Mouse (Mus musculus) spleen, postnatal 10 days (tissue): ENCODE data around the gene Supt20.
"Not testable (repeated sequence)": the region's sequence is repeated elsewhere in the genome, so short reads cannot be mapped to it uniquely, and the experiment has no call there.

Source experiments
- DNase-seq, 2 experiments: peaks; one replicate each; pipeline ENCODE4 v3.0.0; 2021 to 2022; ENCODE audit warnings: low spot score in 2 of 2

Gene Supt20

GRCm38 (mm10) chr3:54704106-54704505 lies 11.5 kb downstream of the Supt20 start:
- DNase-seq: not testable (repeated sequence)

- peak in 1 of 2 experiments; percentile 16 for DNase-seq
Observed at GRCm38 (mm10) chr3:54708972-54709371, 16.4 kb downstream of the Supt20 start.

GRCm38 (mm10) chr3:54714253-54714652 lies 21.6 kb downstream of the Supt20 start, which contains the start of gene Gm21958:
Gm21958 (minus strand) TSS chr3:54714353.
- DNase-seq: no peak

- no peak for DNase-seq
Observed at GRCm38 (mm10) chr3:54715461-54715860, 22.9 kb downstream of the Supt20 start.

- no peak for DNase-seq
Observed at GRCm38 (mm10) chr3:54717348-54717747, 24.7 kb downstream of the Supt20 start.

GRCm38 (mm10) chr3:54718947-54719346 lies 26.3 kb downstream of the Supt20 start:
- no peak for DNase-seq

GRCm38 (mm10) chr3:54723741-54724500 lies 31.3 kb downstream of the Supt20 start:
- DNase-seq: peak in 1 of 2 experiments; percentile 46

GRCm38 (mm10) chr3:54725344-54725743 lies 32.7 kb downstream of the Supt20 start:
- DNase-seq: no peak

- no peak for DNase-seq
Observed at GRCm38 (mm10) chr3:54727588-54727987, 35.0 kb downstream of the Supt20 start.

GRCm38 (mm10) chr3:54728100-54728499 lies 35.5 kb downstream of the Supt20 start:
- DNase-seq: no peak

GRCm38 (mm10) chr3:54731626-54732150 lies 39.1 kb downstream of the Supt20 start:
- no peak for DNase-seq

- DNase-seq: no peak
Observed at GRCm38 (mm10) chr3:54732371-54732770, 39.8 kb downstream of the Supt20 start.

GRCm38 (mm10) chr3:54734411-54735246 lies 42.0 kb downstream of the Supt20 start:
- peak; percentile 91 to 94 for DNase-seq

GRCm38 (mm10) chr3:54735247-54736046 lies 42.8 kb downstream of the Supt20 start, which contains the start of the genes Exosc8 and Alg5:
Exosc8 (minus strand) TSS chr3:54735393.
Alg5 (plus strand) TSS chr3:54735539.
- DNase-seq: peak; percentile 92 to 99

GRCm38 (mm10) chr3:54736101-54736927 lies 43.7 kb downstream of the Supt20 start:
- peak; percentile 26 to 27 for DNase-seq

GRCm38 (mm10) chr3:54737317-54737716 lies 44.7 kb downstream of the Supt20 start:
- DNase-seq: no peak

- DNase-seq: no peak
Observed at GRCm38 (mm10) chr3:54741965-54742364, 49.4 kb downstream of the Supt20 start.

- peak in 1 of 2 experiments; percentile 57 for DNase-seq
Observed at GRCm38 (mm10) chr3:54745799-54746198, 53.2 kb downstream of the Supt20 start.

GRCm38 (mm10) chr3:54753411-54753810 lies 60.8 kb downstream of the Supt20 start:
- DNase-seq: no peak
